ENCODE assay signal across 1 mouse cellular context in genomic region chr5:137756882-137757661, GRCm38 (mm10).
TF ChIP-seq lines count a peak whose summit lies in the region.

No protein-coding gene starts in this region.

TF ChIP-seq in CH12.LX, 34 proteins besides CTCF, POLR2A, EP300 and RAD21:
- TF ChIP-seq POLR2AphosphoS2 (IDR thresholded peaks at IDR 0.05; ENCODE audit: low read depth, low read length) (no peak), MAFK (IDR thresholded peaks at IDR 0.05; ENCODE audit: insufficient replicate concordance, low read length) (no peak), NELFE (IDR thresholded peaks at IDR 0.05; ENCODE audit: low read depth, low read length) (no peak; the same call in 1 of the 2 replicates), ELF1 (IDR thresholded peaks at IDR 0.05; ENCODE audit: low read depth, low read length) (no peak), ZC3H11A (IDR thresholded peaks at IDR 0.05; ENCODE audit: low read depth, low read length) (peak; percentile 70), UBTF (IDR thresholded peaks at IDR 0.05; ENCODE audit: low read depth, low read length) (no peak), RCOR1 (conservative IDR thresholded peaks at IDR 0.05; ENCODE audit: low read depth, low read length) (no peak), MEF2A (IDR thresholded peaks at IDR 0.05; ENCODE audit: borderline replicate concordance, low read depth, low read length) (0 out of 2 replicates have a peak, but pooled peaks have one; percentile 13), MAZ (IDR thresholded peaks at IDR 0.05; ENCODE audit: low read depth, low read length) (0 out of 2 replicates have a peak, but pooled peaks have one; percentile 44), MYC (IDR thresholded peaks at IDR 0.05; ENCODE audit: low read depth, low read length) (no peak), USF1 (IDR thresholded peaks at IDR 0.05; ENCODE audit: low read depth, low read length) (no peak), IRF4 (IDR thresholded peaks at IDR 0.05; ENCODE audit: low read depth, low read length) (no peak), ZKSCAN1 (IDR thresholded peaks at IDR 0.05; ENCODE audit: borderline replicate concordance, low read depth, low read length) (no peak), USF2 (conservative IDR thresholded peaks at IDR 0.05; ENCODE audit: low read depth, low read length) (no peak), ZNF384 (IDR thresholded peaks at IDR 0.05; ENCODE audit: low read depth, low read length) (no peak), ZMIZ1 (IDR thresholded peaks at IDR 0.05; ENCODE audit: low read depth, low read length) (no peak), MXI1 (IDR thresholded peaks at IDR 0.05; ENCODE audit: low read depth, low read length) (no peak), ETS1 (conservative IDR thresholded peaks at IDR 0.05; ENCODE audit: low read depth, low read length) (no peak), BHLHE40 (IDR thresholded peaks at IDR 0.05; ENCODE audit: low read depth, low read length) (peak; percentile 16; the same call in 1 of the 2 replicates), JUN (IDR thresholded peaks at IDR 0.05; ENCODE audit: insufficient read depth, low read depth, low read length) (no peak), PAX5 (IDR thresholded peaks at IDR 0.05; ENCODE audit: low read length) (no peak), CHD1 (IDR thresholded peaks at IDR 0.05; ENCODE audit: low read depth, low read length) (no peak), SMC3 (IDR thresholded peaks at IDR 0.05; ENCODE audit: low read depth, low read length) (peak; percentile 93), HCFC1 (IDR thresholded peaks at IDR 0.05; ENCODE audit: low read depth, low read length) (no peak), MAX (IDR thresholded peaks at IDR 0.05; ENCODE audit: low read length) (no peak)
TF ChIP-seq in CH12.LX: peak in this region for 5.
